Mouse (Mus musculus): ENCODE results near the gene Atp12a.

DNA sequence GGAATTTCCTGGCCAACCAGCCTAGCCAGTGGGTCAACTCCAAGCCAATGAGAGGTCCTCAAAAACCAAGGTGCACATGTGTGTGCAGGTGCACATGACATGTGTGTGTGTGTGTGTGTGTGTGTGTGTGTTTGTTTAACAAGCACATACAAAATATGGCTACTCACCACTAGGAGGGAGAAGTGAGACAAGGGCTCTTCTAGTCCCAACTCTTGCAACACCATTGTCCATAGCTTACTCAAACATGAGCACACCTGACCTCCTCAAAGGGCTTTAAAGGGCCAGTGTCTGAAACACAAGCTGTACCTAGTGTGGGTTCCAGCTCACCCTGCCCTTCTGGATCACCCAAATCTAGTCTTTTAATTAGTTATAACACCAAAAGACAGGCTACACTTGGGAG is 12.9 kb downstream of the Atp12a start:
- TF ChIP-seq CTCF (IDR thresholded peaks at IDR 0.05; ENCODE audit: extremely low read depth, insufficient read depth, low read length) (no peak), POLR2A (IDR thresholded peaks at IDR 0.05; ENCODE audit: extremely low read depth, insufficient read depth, low read length) (no peak)

Measured in cortical plate, adult 2 months (tissue).